Mouse (Mus musculus) MEL (cell line): Measurements from ENCODE around the gene Eef2k. TPM values are rescaled to one million over a fixed set of nuclear protein-coding genes. Genes with fewer than 3 reads are reported as not detected.

Experiments used
- DNase-seq: peaks from one replicate; pipeline ENCODE4 v3.0.0; 2011; ENCODE audit warnings: low read depth, low spot score
- H3K27ac ChIP-seq: 2 replicates; pipeline ENCODE4 v1.5.1; 2012; ENCODE audit warnings: low read depth, mild to moderate bottlenecking, control low read depth, low read length, moderate library complexity; ENCODE audit not compliant: control insufficient read depth
- H3K27me3 ChIP-seq, 2 experiments: fragments of 150-350 bp in 1 of 2; sonication (generic) in 1 of 2; 2 replicates each; pipeline ENCODE4 v1.6.1; 2012; ENCODE audit warnings: low read length in 2 of 2, mild to moderate bottlenecking in 2 of 2, improper control_type of control experiment in 1 of 2, moderate library complexity in 1 of 2; ENCODE audit not compliant: insufficient read depth in 2 of 2, control insufficient read depth in 1 of 2
- H3K36me3 ChIP-seq, 2 experiments: 2 replicates each; pipeline ENCODE4 v1.6.1; 2012 to 2014; ENCODE audit warnings: low read length in 2 of 2, improper control_type of control experiment in 1 of 2, inconsistent platforms in 1 of 2, mild to moderate bottlenecking in 1 of 2; ENCODE audit not compliant: insufficient read depth in 2 of 2, control insufficient read depth in 1 of 2
- H3K4me1 ChIP-seq, 2 experiments: fragments of 150-350 bp in 1 of 2; sonication (generic) in 1 of 2; 2 replicates each; pipeline ENCODE4 v1.6.1; 2012; ENCODE audit warnings: low read length in 2 of 2, improper control_type of control experiment in 1 of 2, mild to moderate bottlenecking in 1 of 2; ENCODE audit not compliant: insufficient read depth in 2 of 2, control insufficient read depth in 1 of 2
- H3K4me3 ChIP-seq, 2 experiments: fragments of 150-350 bp in 1 of 2; sonication (generic) in 1 of 2; 2 replicates each; pipeline ENCODE4 v1.5.1; 2012; ENCODE audit warnings: low read depth in 2 of 2, low read length in 2 of 2, mild to moderate bottlenecking in 2 of 2, moderate library complexity in 2 of 2, control low read depth in 1 of 2, improper control_type of control experiment in 1 of 2; ENCODE audit not compliant: control insufficient read depth in 1 of 2, insufficient read depth in 1 of 2
- H3K79me2 ChIP-seq: 2 replicates; pipeline ENCODE4 v1.6.1; 2012; ENCODE audit warnings: mild to moderate bottlenecking, low read length, moderate library complexity; ENCODE audit not compliant: control insufficient read depth, poor library complexity, insufficient read depth
- H3K9ac ChIP-seq: 2 replicates; pipeline ENCODE4 v1.6.1; 2012; ENCODE audit warnings: low read depth, mild to moderate bottlenecking, control low read depth, low read length, moderate library complexity; ENCODE audit not compliant: control insufficient read depth, poor library complexity, severe bottlenecking
- H3K9me3 ChIP-seq: fragments of 150-350 bp; sonication (generic); replicated peaks from 2 replicates; pipeline ENCODE4 v1.6.1; 2012; ENCODE audit warnings: mild to moderate bottlenecking, low read length, improper control_type of control experiment, moderate library complexity; ENCODE audit not compliant: insufficient read depth
- CHD1 ChIP-seq: IDR thresholded peaks from 2 replicates; pipeline ENCODE4 v1.6.1; 2012; ENCODE audit warnings: low read depth, mild to moderate bottlenecking, inconsistent platforms, low read length, improper control_type of control experiment
- CTCF ChIP-seq, 3 experiments: IDR thresholded peaks in 2 of 3; conservative IDR thresholded peaks in 1 of 3; 2 replicates each; pipeline ENCODE4 v1.5.1; 2011 to 2012; ENCODE audit warnings: low read length in 3 of 3, low read depth in 2 of 3, mild to moderate bottlenecking in 2 of 3, improper control_type of control experiment in 1 of 3, inconsistent platforms in 1 of 3, mixed read lengths in 1 of 3, moderate library complexity in 1 of 3; ENCODE audit not compliant: control insufficient read depth in 1 of 3, insufficient read depth in 1 of 3, poor library complexity in 1 of 3, severe bottlenecking in 1 of 3
- E2F4 ChIP-seq: IDR thresholded peaks from 2 replicates; pipeline ENCODE4 v1.6.1; 2011; ENCODE audit warnings: low read depth, low read length, improper control_type of control experiment, borderline replicate concordance
- JUND ChIP-seq: IDR thresholded peaks from 2 replicates; pipeline ENCODE4 v1.6.1; 2011; ENCODE audit warnings: low read depth, mild to moderate bottlenecking, improper control_type of control experiment, low read length
- MAFK ChIP-seq: IDR thresholded peaks from 2 replicates; pipeline ENCODE4 v1.6.1; 2011; ENCODE audit warnings: low read depth, mild to moderate bottlenecking, low read length, improper control_type of control experiment, borderline replicate concordance
- MAX ChIP-seq: IDR thresholded peaks from 2 replicates; pipeline ENCODE4 v1.6.1; 2011; ENCODE audit warnings: low read length, improper control_type of control experiment
- MAZ ChIP-seq: IDR thresholded peaks from 2 replicates; pipeline ENCODE4 v1.6.1; 2012; ENCODE audit warnings: low read depth, mild to moderate bottlenecking, inconsistent platforms, low read length, improper control_type of control experiment
- MEF2A ChIP-seq: IDR thresholded peaks from 2 replicates; pipeline ENCODE4 v1.6.1; 2014; ENCODE audit warnings: low read depth, mild to moderate bottlenecking, inconsistent platforms, low read length, improper control_type of control experiment; ENCODE audit not compliant: poor library complexity, insufficient replicate concordance, severe bottlenecking; ENCODE audit errors: extremely low read depth
- MXI1 ChIP-seq: IDR thresholded peaks from 2 replicates; pipeline ENCODE4 v1.6.1; 2011; ENCODE audit warnings: mild to moderate bottlenecking, low read depth, low read length, improper control_type of control experiment
- NELFE ChIP-seq: IDR thresholded peaks from 2 replicates; pipeline ENCODE4 v1.6.1; 2011; ENCODE audit warnings: low read depth, low read length, improper control_type of control experiment
- NRF1 ChIP-seq: IDR thresholded peaks from 2 replicates; pipeline ENCODE4 v1.6.1; 2014; ENCODE audit warnings: low read depth, mild to moderate bottlenecking, inconsistent platforms, low read length, improper control_type of control experiment, moderate library complexity; ENCODE audit not compliant: poor library complexity, insufficient read depth, severe bottlenecking
- POLR2AphosphoS5 ChIP-seq: IDR thresholded peaks from 2 replicates; pipeline ENCODE4 v1.6.1; 2012; ENCODE audit warnings: low read depth, borderline replicate concordance, mild to moderate bottlenecking, inconsistent platforms, low read length, moderate library complexity, mixed read lengths
- RAD21 ChIP-seq: IDR thresholded peaks from 2 replicates; pipeline ENCODE4 v1.6.1; 2011; ENCODE audit warnings: mild to moderate bottlenecking, low read depth, low read length, improper control_type of control experiment
- SIN3A ChIP-seq: IDR thresholded peaks from 2 replicates; pipeline ENCODE4 v1.6.1; 2012; ENCODE audit warnings: low read length, improper control_type of control experiment, inconsistent platforms
- SMC3 ChIP-seq: IDR thresholded peaks from 2 replicates; pipeline ENCODE4 v1.6.1; 2011; ENCODE audit warnings: low read depth, low read length, improper control_type of control experiment
- TAL1 ChIP-seq: IDR thresholded peaks from 2 replicates; pipeline ENCODE4 v1.6.1; 2012; ENCODE audit warnings: mild to moderate bottlenecking, inconsistent platforms, low read length, moderate library complexity, mixed read lengths
- TBP ChIP-seq: IDR thresholded peaks from 2 replicates; pipeline ENCODE4 v1.8.0; 2011; ENCODE audit warnings: low read depth, low read length, improper control_type of control experiment
- TCF12 ChIP-seq: IDR thresholded peaks from 2 replicates; pipeline ENCODE4 v1.6.1; 2014; ENCODE audit warnings: low read depth, mild to moderate bottlenecking, inconsistent platforms, low read length, improper control_type of control experiment, moderate library complexity
- UBTF ChIP-seq: IDR thresholded peaks from 2 replicates; pipeline ENCODE4 v1.6.1; 2012; ENCODE audit warnings: low read depth, mild to moderate bottlenecking, inconsistent platforms, low read length, improper control_type of control experiment, moderate library complexity, borderline replicate concordance; ENCODE audit not compliant: insufficient read depth
- USF1 ChIP-seq: IDR thresholded peaks from 2 replicates; pipeline ENCODE4 v1.6.1; 2014; ENCODE audit warnings: low read depth, mild to moderate bottlenecking, inconsistent platforms, low read length, improper control_type of control experiment, moderate library complexity
- ZC3H11A ChIP-seq: IDR thresholded peaks from 2 replicates; pipeline ENCODE4 v1.6.1; 2012; ENCODE audit warnings: low read depth, mild to moderate bottlenecking, inconsistent platforms, low read length, improper control_type of control experiment
- polyA plus RNA-seq, 2 experiments: library from polyadenylated mRNA; stranded (reverse) in 1 of 2; unstranded in 1 of 2; fragments of >175 nt in 1 of 2; fragments of >200 nt in 1 of 2; gene quantifications; 2 replicates each; pipeline versions ENCODE4 v1.2.1 to v1.2.4; 2012; ENCODE audit warnings: low replicate concordance in 2 of 2, low read depth in 1 of 2; ENCODE audit not compliant: insufficient read length in 2 of 2, insufficient read depth in 1 of 2, missing spikeins in 1 of 2
- total RNA-seq: library from RNA; depleted of rRNA; stranded (reverse); fragments of 300-350 nt; gene quantifications from 2 replicates; pipeline ENCODE4 v1.2.3, GENCODE M21; 2012

Gene Eef2k
- total and polyA plus RNA-seq, 3 experiments, result 56.2 to 69.2 TPM; not detected in 1

- no peak overlapping the region for H3K27ac ChIP-seq
- H3K9ac ChIP-seq, result peak overlapping the region; percentile 74
- DNase-seq, result peak; percentile 81
- H3K36me3 ChIP-seq, result peaks cover 0 to 8% of the 10 kb centered on the region in 2 experiments; a peak in 2 of 4 replicates
- peak in 1 of 3 experiments; percentile 35; a peak in 2 of 6 replicates for TF ChIP-seq CTCF (IDR thresholded peaks at IDR 0.05 in 2 of 3, conservative IDR thresholded peaks at IDR 0.05 in 1 of 3; ENCODE audit: control insufficient read depth in 1 of 3, insufficient read depth in 1 of 3, low read depth in 2 of 3, low read length in 3 of 3, poor library complexity in 1 of 3, severe bottlenecking in 1 of 3)
- peak; percentile 62; the same call in 1 of the 2 replicates for TF ChIP-seq TBP
- no peak for TF ChIP-seq TAL1
- TF ChIP-seq SIN3A, result no peak
- TF ChIP-seq, all 39 proteins: peak for 2
- H3K4me3 ChIP-seq, result peak overlapping the region; percentile 32 to 63
- H3K9me3 ChIP-seq, result no peaks in the 10 kb centered on the region
- H3K4me1 ChIP-seq, result peaks cover 0 to 8% of the 10 kb centered on the region in 2 experiments; a peak in 2 of 4 replicates
- H3K79me2 ChIP-seq, result peaks cover 28% of the 10 kb centered on the region
- H3K27me3 ChIP-seq, result no peaks in the 10 kb centered on the region
These were observed 73.7 kb downstream of the Eef2k start for GRCm38 (mm10) chr7:120916262-120916875.

GRCm38 (mm10) chr7:120917279-120917591, 74.6 kb downstream of the Eef2k start:
- no peaks in the 10 kb centered on the region for H3K27me3 ChIP-seq
- H3K4me1 ChIP-seq, result peaks cover 0 to 8% of the 10 kb centered on the region in 2 experiments; a peak in 2 of 4 replicates
- peak overlapping the region; percentile 63 to 79 for H3K4me3 ChIP-seq
- H3K36me3 ChIP-seq, result peaks cover 0 to 8% of the 10 kb centered on the region in 2 experiments; a peak in 2 of 4 replicates
- no peak for DNase-seq
- peaks cover 28% of the 10 kb centered on the region for H3K79me2 ChIP-seq
- no peaks in the 10 kb centered on the region for H3K9me3 ChIP-seq
- peak overlapping the region; percentile 74 for H3K9ac ChIP-seq
- no peak overlapping the region for H3K27ac ChIP-seq
- TF ChIP-seq MXI1, result no peak
- TF ChIP-seq TBP, result peak; percentile 100
- peak; percentile 98 for TF ChIP-seq MAFK
- TF ChIP-seq, all 39 proteins: peak for 2

GRCm38 (mm10) chr7:120917592-120918461, 75.2 kb downstream of the Eef2k start, which contains the start of gene Polr3e:
TSS of gene Polr3e (plus strand) at chr7:120917744.
- DNase-seq, result peak; percentile 98
- Histone ChIP-seq H3K4me1 (peaks cover 0 to 8% of the 10 kb centered on the region in 2 experiments; a peak in 2 of 4 replicates), H3K27ac (peak within 1 kb of the TSS; percentile 71)
- peak; percentile 94 for TF ChIP-seq SIN3A
- TF ChIP-seq POLR2AphosphoS5, result no peak
- peak; percentile 91 for TF ChIP-seq SMC3
- peak; percentile 55; the same call in 1 of the 2 replicates for TF ChIP-seq UBTF
- 0 out of 2 replicates have a peak, but pooled peaks have one; percentile 28 for TF ChIP-seq MEF2A
- peak; percentile 69 for TF ChIP-seq ZC3H11A
- TF ChIP-seq USF1, result peak; percentile 88
- no peak for TF ChIP-seq E2F4
- peak; percentile 63 for TF ChIP-seq NELFE
- peak; percentile 68 for TF ChIP-seq RAD21
- peak; percentile 56; the same call in 1 of the 2 replicates for TF ChIP-seq CHD1
- peak; percentile 85 for TF ChIP-seq MAX
- peak; percentile 49 to 93 (median 88); a peak in 5 of 6 replicates for TF ChIP-seq CTCF (IDR thresholded peaks at IDR 0.05 in 2 of 3, conservative IDR thresholded peaks at IDR 0.05 in 1 of 3; ENCODE audit: control insufficient read depth in 1 of 3, insufficient read depth in 1 of 3, low read depth in 2 of 3, low read length in 3 of 3, poor library complexity in 1 of 3, severe bottlenecking in 1 of 3)
- peak; percentile 51; the same call in 1 of the 2 replicates for TF ChIP-seq NRF1
- peak; percentile 84; the same call in 1 of the 2 replicates for TF ChIP-seq MAZ
- peak; percentile 63 for TF ChIP-seq TCF12
- no peak for TF ChIP-seq JUND

More at GRCm38 (mm10) chr7:120917592-120918461, 75.2 kb downstream of the Eef2k start, which contains the start of gene Polr3e:
- Histone ChIP-seq H3K27me3 (no peaks in the 10 kb centered on the region), H3K4me3 (peak within 1 kb of the TSS; percentile 63 to 79), H3K79me2 (peaks cover 28% of the 10 kb centered on the region), H3K9me3 (no peaks in the 10 kb centered on the region), H3K36me3 (peaks cover 0 to 8% of the 10 kb centered on the region in 2 experiments; a peak in 2 of 4 replicates), H3K9ac (peak within 1 kb of the TSS; percentile 89)
